Mouse (Mus musculus): ENCODE data around the gene Wipf1.

The Wipf1 gene

GRCm38 (mm10) chr2:73385641-73386355 lies 143.7 kb downstream of the Wipf1 start:
- DNase-seq (ENCODE audit: low spot score in 2 of 2): no peak

- peak in 1 of 2 experiments; percentile 30 for DNase-seq (ENCODE audit: low spot score in 2 of 2)
Measured at GRCm38 (mm10) chr2:73385172-73385571, 144.4 kb downstream of the Wipf1 start.

DNA sequence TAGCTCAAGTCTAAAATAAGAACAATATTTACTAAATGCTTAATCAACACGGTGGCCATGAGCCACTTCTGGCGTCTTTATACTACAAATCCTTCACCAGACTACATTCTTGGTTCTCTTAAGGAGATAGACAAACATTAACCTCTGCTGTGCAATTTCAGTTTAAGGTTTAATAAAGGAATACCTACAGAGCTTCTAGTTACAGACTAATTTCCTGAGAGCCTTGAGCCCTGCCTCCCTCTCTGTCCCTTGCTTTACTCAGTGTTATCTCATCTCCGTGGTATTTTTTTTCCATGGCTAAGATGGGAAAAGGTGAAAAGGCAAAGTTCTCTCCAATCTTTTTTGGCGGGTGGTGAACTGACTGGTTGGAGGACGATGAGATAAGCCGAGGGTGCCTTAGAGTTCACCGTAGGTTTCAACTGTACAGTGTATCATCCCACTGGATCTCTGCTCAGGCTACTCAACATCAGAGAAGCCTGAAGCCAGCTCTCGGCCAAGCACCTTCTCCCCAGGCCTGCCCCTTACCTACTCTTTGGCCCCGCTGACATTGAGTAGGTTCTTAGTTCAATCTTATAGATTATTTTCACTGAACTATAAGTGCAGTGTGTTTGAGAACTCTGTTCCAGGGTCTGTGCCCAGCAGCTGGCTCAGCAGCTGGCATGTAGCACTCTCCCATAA lies 149.1 kb downstream of the Wipf1 start:
- no peak for DNase-seq (ENCODE audit: low spot score in 2 of 2)

DNA sequence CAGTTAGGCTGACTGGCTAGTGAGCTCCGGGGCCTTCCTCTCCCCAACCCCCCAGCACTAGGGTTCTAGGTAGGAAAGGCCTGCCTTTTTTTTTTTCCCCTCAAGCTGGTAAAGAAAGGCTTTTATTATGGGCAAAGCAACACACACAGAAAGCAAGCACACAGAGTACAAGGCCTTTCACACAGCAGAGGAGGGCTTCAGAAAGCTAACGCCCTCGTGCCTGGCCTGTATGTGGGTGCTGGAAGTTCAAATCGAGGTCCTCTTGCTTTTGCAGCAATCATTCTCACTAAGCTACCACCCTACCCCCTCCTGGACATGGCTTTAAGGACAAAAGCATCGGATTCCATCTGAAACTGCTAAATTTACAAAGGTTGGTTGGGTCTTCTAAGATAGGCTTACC lies 149.9 kb downstream of the Wipf1 start:
- no peak for DNase-seq (ENCODE audit: low spot score in 2 of 2)

Data from spleen, postnatal 36 days (tissue).